Mouse (Mus musculus) liver, postnatal 0 days (tissue): ENCODE measurements around the gene Tmem104. TPM values are rescaled to one million over a fixed set of nuclear protein-coding genes. Genes with fewer than 3 reads are reported as not detected.
A peak's percentile ranks its signal among the peaks of the same experiment; 100 is the strongest.

Experiments
- ATAC-seq: fragments of 200-750 bp; cut with Nextera tagmentation; 2 replicates; pipeline ENCODE4 v1.8.0; 2017; ENCODE audit warnings: mild to moderate bottlenecking, moderate library complexity
- DNase-seq: peaks from one replicate; pipeline ENCODE4 v3.0.0-alpha.2; 2016
- H3K27ac ChIP-seq: fragments of 300-500 bp; sonication (generic); 2 replicates; pipeline ENCODE4 v1.5.1; 2014; ENCODE audit warnings: antibody characterized with exemption, moderate library complexity, mild to moderate bottlenecking, low read depth
- H3K27me3 ChIP-seq: fragments of 300-500 bp; sonication (generic); 2 replicates; pipeline ENCODE4 v1.6.1; 2014; ENCODE audit warnings: low read length, control low read depth, mixed read lengths; ENCODE audit not compliant: insufficient read depth
- H3K36me3 ChIP-seq: fragments of 300-500 bp; sonication (generic); replicated peaks from 2 replicates; pipeline ENCODE4 v1.6.1; 2014; ENCODE audit warnings: mild to moderate bottlenecking, control low read depth, low read length, moderate library complexity, mixed read lengths; ENCODE audit not compliant: insufficient read depth
- H3K4me1 ChIP-seq: fragments of 300-500 bp; sonication (generic); 2 replicates; pipeline ENCODE4 v1.6.1; 2014; ENCODE audit warnings: antibody characterized with exemption, mild to moderate bottlenecking, control low read depth; ENCODE audit not compliant: insufficient read depth
- H3K4me2 ChIP-seq: fragments of 300-500 bp; sonication (generic); 2 replicates; pipeline ENCODE4 v1.6.1; 2014; ENCODE audit warnings: low read depth, mild to moderate bottlenecking, low read length, moderate library complexity, mixed read lengths
- H3K4me3 ChIP-seq: fragments of 300-500 bp; sonication (generic); 2 replicates; pipeline ENCODE4 v1.5.1; 2014; ENCODE audit warnings: low read depth, low read length
- H3K9ac ChIP-seq: fragments of 300-500 bp; sonication (generic); replicated peaks from 2 replicates; pipeline ENCODE4 v1.6.1; 2014; ENCODE audit warnings: mild to moderate bottlenecking, moderate library complexity
- H3K9me3 ChIP-seq: fragments of 300-500 bp; sonication (generic); 2 replicates; pipeline ENCODE4 v1.6.1; 2016; ENCODE audit warnings: mild to moderate bottlenecking, control low read depth, low read length, mixed read lengths
- CTCF ChIP-seq: sonication (generic); IDR thresholded peaks from 2 replicates; pipeline ENCODE4 v1.5.1; 2016; ENCODE audit warnings: antibody characterized with exemption, low read depth
- EP300 ChIP-seq: IDR thresholded peaks from 2 replicates; pipeline ENCODE4 v1.6.1; 2016; ENCODE audit warnings: antibody characterized with exemption, low read depth, mild to moderate bottlenecking
- WGBS: fragments of 180-500 bp; shearing (Covaris S2); extraction: QIAGEN DNeasy Blood & Tissue Kit; methylation state at CpG from one replicate; pipeline ENCODE4 v1.1.7; 2014; ENCODE audit not compliant: insufficient replicate concordance; 5-methylcytosine and 5-hydroxymethylcytosine counted together
- polyA plus RNA-seq: library from polyadenylated mRNA; unstranded; fragments of >200 nt; fragmentation: Nextera tagmentation; extraction: Ambion mirVana; gene quantifications from 2 replicates; pipeline ENCODE4 v1.2.1, GENCODE M21; 2015

Tmem104 gene
- polyA plus RNA-seq, 1 experiment from 2014 or later = 7.1 TPM

- Histone ChIP-seq H3K36me3 (peaks cover 7% of the 10 kb centered on the region), H3K9ac (no peak overlapping the region), H3K9me3 (no peaks in the 10 kb centered on the region), H3K27me3 (no peaks in the 10 kb centered on the region), H3K4me2 (no peak overlapping the region), H3K4me1 (peaks cover 14% of the 10 kb centered on the region), H3K27ac (no peak overlapping the region), H3K4me3 (no peak overlapping the region)
- DNase-seq (no peak), ATAC-seq (peak; percentile 27; the same call in 1 of the 2 replicates)
- 79% methylated on average over 20 of the region's 20 CpGs for WGBS
- TF ChIP-seq CTCF (peak; percentile 50), EP300 (no peak)
Observed at GRCm38 (mm10) chr11:115233526-115234290, 46.4 kb downstream of the Tmem104 start.

DNA sequence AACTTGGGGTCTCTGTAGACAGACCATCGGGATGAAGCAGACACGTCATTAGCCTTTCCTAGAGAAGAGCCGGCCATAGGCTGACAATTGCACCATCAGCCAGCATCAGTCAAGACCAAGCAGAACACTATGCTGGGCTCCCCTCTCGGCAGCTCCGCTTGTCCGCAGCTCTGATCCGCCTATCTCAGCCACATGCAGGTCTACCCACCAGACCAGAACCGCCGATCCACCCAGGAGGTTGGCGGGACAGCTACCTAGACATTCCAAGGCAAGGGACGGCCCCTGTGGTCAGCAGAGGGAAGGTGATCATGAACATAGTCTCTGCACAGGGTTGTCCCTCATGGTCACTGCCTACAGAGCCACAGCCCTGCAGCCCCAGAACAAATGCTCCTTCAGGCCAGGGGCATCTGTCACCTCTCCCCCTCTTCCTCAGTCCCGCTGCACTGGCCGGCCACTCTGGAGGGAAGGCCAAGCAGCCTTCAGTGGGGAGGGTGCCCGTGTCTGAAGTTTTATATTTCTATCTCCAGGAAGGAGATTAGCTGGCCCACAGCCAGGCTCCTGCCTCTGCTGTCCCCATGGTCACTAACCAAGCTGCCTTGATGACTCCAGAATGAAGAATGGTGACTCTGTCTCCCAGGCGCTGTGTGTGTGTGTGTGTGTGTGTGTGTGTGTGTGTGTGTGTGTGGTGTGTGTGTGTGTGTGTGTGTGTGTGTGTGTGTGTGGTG, 47.2 kb downstream of the Tmem104 start:
- no peak overlapping the region for H3K9ac ChIP-seq
- TF ChIP-seq EP300 (no peak), CTCF (no peak)
- WGBS = 80% methylated on average over 15 of the region's 15 CpGs
- no peak overlapping the region for H3K4me2 ChIP-seq
- H3K9me3 ChIP-seq = no peaks in the 10 kb centered on the region
- H3K4me3 ChIP-seq = no peak overlapping the region
- peaks cover 14% of the 10 kb centered on the region for H3K4me1 ChIP-seq
- H3K27ac ChIP-seq = no peak overlapping the region
- no peak for ATAC-seq
- DNase-seq = no peak
- no peaks in the 10 kb centered on the region for H3K27me3 ChIP-seq
- H3K36me3 ChIP-seq = peaks cover 7% of the 10 kb centered on the region

- H3K4me2 ChIP-seq = no peak overlapping the region
- TF ChIP-seq CTCF (no peak), EP300 (no peak)
- no peak for DNase-seq
- ATAC-seq = no peak
- H3K9me3 ChIP-seq = no peaks in the 10 kb centered on the region
- H3K36me3 ChIP-seq = peaks cover 7% of the 10 kb centered on the region
- no peak overlapping the region for H3K4me3 ChIP-seq
- no peak overlapping the region for H3K9ac ChIP-seq
- peaks cover 6% of the 10 kb centered on the region for H3K4me1 ChIP-seq
- H3K27ac ChIP-seq = no peak overlapping the region
- no peaks in the 10 kb centered on the region for H3K27me3 ChIP-seq
- WGBS = 56% methylated on average over 5 of the region's 5 CpGs
Observed at GRCm38 (mm10) chr11:115236570-115236969, 49.3 kb downstream of the Tmem104 start.

DNA sequence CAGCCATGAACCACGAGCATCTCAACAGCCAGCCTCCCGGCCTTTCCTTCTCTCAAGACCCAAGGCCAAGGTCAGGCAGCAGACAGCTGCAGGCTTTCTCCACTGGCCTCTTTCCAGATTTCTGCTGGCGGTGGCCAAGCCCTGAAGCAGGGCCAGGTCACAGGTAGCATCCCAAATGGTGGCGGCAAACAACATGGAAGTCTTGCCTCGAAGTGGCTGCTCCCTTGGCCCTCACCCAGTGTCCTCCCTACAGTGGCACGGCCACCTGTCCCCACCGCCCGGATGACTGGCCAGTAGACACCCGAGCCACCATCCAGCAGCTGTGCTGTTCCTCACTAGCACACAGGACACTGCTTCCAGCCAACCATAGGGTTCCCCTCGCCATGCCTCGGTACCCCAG, 54.1 kb downstream of the Tmem104 start:
- WGBS = 73% methylated on average over 11 of the region's 11 CpGs
- peaks cover 15% of the 10 kb centered on the region for H3K4me1 ChIP-seq
- H3K36me3 ChIP-seq = peaks cover 10% of the 10 kb centered on the region
- no peak overlapping the region for H3K27ac ChIP-seq
- no peak overlapping the region for H3K9ac ChIP-seq
- no peak for ATAC-seq
- 0 out of 2 replicates have a peak, but pooled peaks cover under 1% of the 10 kb centered on the region for H3K27me3 ChIP-seq
- TF ChIP-seq CTCF = no peak
- DNase-seq = no peak
- H3K9me3 ChIP-seq = no peaks in the 10 kb centered on the region
- H3K4me3 ChIP-seq = no peak overlapping the region
- no peak overlapping the region for H3K4me2 ChIP-seq

- Histone ChIP-seq H3K27me3 (peaks cover 6% of the 10 kb centered on the region), H3K4me3 (no peak overlapping the region), H3K9ac (no peak overlapping the region), H3K27ac (no peak overlapping the region), H3K9me3 (no peaks in the 10 kb centered on the region), H3K36me3 (peaks cover 8% of the 10 kb centered on the region; the same call in 1 of the 2 replicates), H3K4me1 (peaks cover 15% of the 10 kb centered on the region), H3K4me2 (no peak overlapping the region)
- TF ChIP-seq EP300 (no peak), CTCF (no peak)
- 73% methylated on average over 3 of the region's 3 CpGs for WGBS
- no peak for DNase-seq
- no peak for ATAC-seq
Observed at GRCm38 (mm10) chr11:115242746-115243145, 55.5 kb downstream of the Tmem104 start.

GRCm38 (mm10) chr11:115243783-115244182, 56.5 kb downstream of the Tmem104 start:
- WGBS = 68% methylated on average over 12 of the region's 12 CpGs
- peak; percentile 78 for ATAC-seq

More at GRCm38 (mm10) chr11:115243783-115244182, 56.5 kb downstream of the Tmem104 start:
- Histone ChIP-seq H3K4me1 (peaks cover 15% of the 10 kb centered on the region), H3K36me3 (peaks cover 8% of the 10 kb centered on the region; the same call in 1 of the 2 replicates), H3K27ac (peak overlapping the region; percentile 72), H3K4me2 (no peak overlapping the region), H3K9ac (no peak overlapping the region), H3K9me3 (no peaks in the 10 kb centered on the region), H3K27me3 (peaks cover 17% of the 10 kb centered on the region), H3K4me3 (no peak overlapping the region)
- DNase-seq = peak; percentile 47
- TF ChIP-seq CTCF (no peak), EP300 (no peak)
